Mouse (Mus musculus) forebrain, embryonic 10.5 days (tissue): ENCODE measurements at regions not wholly inside any gene's neighbourhood (a gene's known extent, or its start where the extent isn't known, plus 50 kb on each side); places are given as distances from the start of the nearest gene placed in this dataset.

ENCODE experiments used
- DNase-seq: peaks from one replicate; pipeline ENCODE4 v3.0.0-alpha.2; 2017; ENCODE audit warnings: low spot score; ENCODE audit errors: extremely low spot score
- H3K27ac ChIP-seq: fragments of 300-500 bp; sonication (generic); 2 replicates; pipeline ENCODE4 v1.5.1; 2016; ENCODE audit warnings: mild to moderate bottlenecking
- H3K27me3 ChIP-seq: fragments of 300-500 bp; sonication (generic); 2 replicates; pipeline ENCODE4 v1.6.1; 2016; ENCODE audit warnings: mild to moderate bottlenecking; ENCODE audit not compliant: poor library complexity, severe bottlenecking
- H3K36me3 ChIP-seq: fragments of 300-500 bp; sonication (generic); replicated peaks from 2 replicates; pipeline ENCODE4 v1.6.1; 2016; ENCODE audit warnings: mild to moderate bottlenecking, moderate library complexity
- H3K4me1 ChIP-seq: fragments of 300-500 bp; sonication (generic); 2 replicates; pipeline ENCODE4 v1.6.1; 2016
- H3K4me3 ChIP-seq: fragments of 300-500 bp; sonication (generic); 2 replicates; pipeline ENCODE4 v1.5.1; 2016; ENCODE audit warnings: mild to moderate bottlenecking, moderate library complexity
- H3K9me3 ChIP-seq: fragments of 300-500 bp; sonication (generic); 2 replicates; pipeline ENCODE4 v1.6.1; 2016; ENCODE audit warnings: mild to moderate bottlenecking, moderate library complexity
- WGBS: fragments of 180-500 bp; shearing (Covaris S2); methylation state at CpG from one replicate; pipeline ENCODE4 v1.1.7; 2016; 5-methylcytosine and 5-hydroxymethylcytosine counted together

DNA sequence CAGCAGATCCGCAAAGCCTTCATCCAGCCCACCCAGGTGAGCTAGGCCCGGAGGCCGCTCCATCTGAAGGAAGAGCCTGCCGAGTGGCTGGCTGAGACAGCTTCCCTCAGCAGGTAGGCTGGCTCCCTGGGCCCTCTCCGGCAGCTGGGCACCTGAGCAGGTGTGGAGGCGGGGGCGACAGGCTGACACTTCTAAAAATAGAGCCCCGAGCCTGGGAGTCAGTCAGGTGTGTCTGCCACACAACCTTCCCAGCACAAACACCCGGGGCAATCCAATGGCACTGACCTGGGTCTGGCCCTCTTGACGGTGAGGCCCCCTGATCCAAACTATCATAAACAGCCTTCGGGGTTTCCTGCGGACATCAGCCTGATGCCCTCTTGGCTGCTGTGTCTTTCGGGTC is 58.5 kb downstream of the Zfp36l2 start:
- H3K4me1 ChIP-seq: peaks cover 12% of the 10 kb centered on the region
- 72% methylated on average over 13 of the region's 13 CpGs for WGBS
- peaks cover 4% of the 10 kb centered on the region; the same call in 1 of the 2 replicates for H3K9me3 ChIP-seq
- no peak overlapping the region for H3K4me3 ChIP-seq
- no peaks in the 10 kb centered on the region for H3K36me3 ChIP-seq
- H3K27me3 ChIP-seq: no peaks in the 10 kb centered on the region
- H3K27ac ChIP-seq: no peak overlapping the region
- no peak for DNase-seq

DNA sequence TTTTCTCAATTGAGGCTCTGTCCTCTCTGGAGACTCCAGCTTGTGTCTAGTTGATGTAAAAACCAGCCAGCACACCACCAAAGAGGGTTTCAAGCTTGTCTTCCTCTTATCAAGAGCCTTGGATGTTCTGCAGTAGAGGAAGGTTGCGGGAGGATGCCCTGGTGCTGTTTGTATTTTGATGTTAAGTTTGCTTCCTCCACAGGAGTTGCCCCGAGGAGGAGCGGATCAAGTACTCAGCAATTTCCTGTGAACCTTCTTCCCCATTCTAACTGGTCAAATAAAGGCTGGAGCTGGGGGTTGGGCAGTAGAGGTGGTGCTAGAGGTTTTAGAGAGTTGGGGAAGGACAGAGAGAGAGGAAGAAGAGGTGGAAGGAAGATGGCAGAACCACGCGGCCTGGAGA is 59.5 kb downstream of the Zfp36l2 start:
- H3K27me3 ChIP-seq: no peaks in the 10 kb centered on the region
- WGBS: 88% methylated on average over 5 of the region's 5 CpGs
- H3K4me3 ChIP-seq: no peak overlapping the region
- peaks cover 7% of the 10 kb centered on the region for H3K4me1 ChIP-seq
- DNase-seq: no peak
- no peak overlapping the region for H3K27ac ChIP-seq
- H3K36me3 ChIP-seq: no peaks in the 10 kb centered on the region
- H3K9me3 ChIP-seq: peaks cover 4% of the 10 kb centered on the region; the same call in 1 of the 2 replicates

DNA sequence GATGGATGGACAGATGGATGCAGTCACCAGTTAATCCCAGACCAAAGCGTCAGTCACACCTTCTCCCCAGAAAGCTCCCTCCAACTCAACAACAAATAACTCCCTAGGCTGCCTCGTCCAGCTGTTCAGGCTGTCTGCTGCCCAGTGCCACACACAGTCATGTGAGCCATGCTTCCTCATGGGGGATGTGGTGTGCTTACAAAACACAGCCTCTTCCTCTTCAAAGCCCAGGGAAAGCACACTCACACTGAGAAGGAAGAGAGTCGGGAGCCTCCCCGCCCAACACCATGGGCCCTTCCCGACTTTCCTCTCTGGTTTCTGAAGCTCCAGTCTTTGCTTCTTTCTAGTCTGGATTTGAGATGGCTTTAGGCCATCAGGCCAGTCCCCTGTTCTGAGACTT is 61.6 kb downstream of the Zfp36l2 start:
- no peak for DNase-seq
- H3K4me3 ChIP-seq: no peak overlapping the region
- no peaks in the 10 kb centered on the region for H3K27me3 ChIP-seq
- H3K27ac ChIP-seq: peak overlapping the region; percentile 8; the same call in 1 of the 2 replicates
- H3K4me1 ChIP-seq: peaks cover 16% of the 10 kb centered on the region
- H3K36me3 ChIP-seq: no peaks in the 10 kb centered on the region
- peaks cover 4% of the 10 kb centered on the region; the same call in 1 of the 2 replicates for H3K9me3 ChIP-seq
- 78% methylated on average over 5 of the region's 5 CpGs for WGBS

DNA sequence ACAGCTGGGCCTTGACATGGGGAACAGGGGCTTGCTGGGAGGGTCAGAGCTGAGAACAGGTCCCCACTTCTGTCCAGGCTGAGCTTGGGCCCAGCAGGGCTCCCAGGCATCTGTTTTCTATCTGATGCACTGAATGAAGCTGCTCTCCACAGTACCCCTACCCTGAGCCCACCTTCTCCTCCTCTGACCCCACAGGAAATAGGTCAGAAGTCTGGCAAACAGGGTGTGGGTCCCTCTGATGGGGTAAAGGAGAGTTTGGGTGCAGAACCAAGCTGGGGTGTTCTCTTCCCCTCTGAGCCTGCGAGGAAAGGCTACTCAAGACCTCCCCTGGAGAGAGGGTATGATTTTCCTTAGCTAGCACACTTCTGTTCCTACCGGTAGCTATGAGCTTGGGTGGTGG is 64.6 kb downstream of the Zfp36l2 start:
- no peak overlapping the region for H3K4me3 ChIP-seq
- WGBS: 80% methylated on average over 2 of the region's 2 CpGs
- H3K27ac ChIP-seq: peak overlapping the region; percentile 60
- peaks cover 39% of the 10 kb centered on the region for H3K4me1 ChIP-seq
- no peaks in the 10 kb centered on the region for H3K36me3 ChIP-seq
- no peaks in the 10 kb centered on the region for H3K27me3 ChIP-seq
- peaks cover 4% of the 10 kb centered on the region; the same call in 1 of the 2 replicates for H3K9me3 ChIP-seq
- DNase-seq: no peak

DNA sequence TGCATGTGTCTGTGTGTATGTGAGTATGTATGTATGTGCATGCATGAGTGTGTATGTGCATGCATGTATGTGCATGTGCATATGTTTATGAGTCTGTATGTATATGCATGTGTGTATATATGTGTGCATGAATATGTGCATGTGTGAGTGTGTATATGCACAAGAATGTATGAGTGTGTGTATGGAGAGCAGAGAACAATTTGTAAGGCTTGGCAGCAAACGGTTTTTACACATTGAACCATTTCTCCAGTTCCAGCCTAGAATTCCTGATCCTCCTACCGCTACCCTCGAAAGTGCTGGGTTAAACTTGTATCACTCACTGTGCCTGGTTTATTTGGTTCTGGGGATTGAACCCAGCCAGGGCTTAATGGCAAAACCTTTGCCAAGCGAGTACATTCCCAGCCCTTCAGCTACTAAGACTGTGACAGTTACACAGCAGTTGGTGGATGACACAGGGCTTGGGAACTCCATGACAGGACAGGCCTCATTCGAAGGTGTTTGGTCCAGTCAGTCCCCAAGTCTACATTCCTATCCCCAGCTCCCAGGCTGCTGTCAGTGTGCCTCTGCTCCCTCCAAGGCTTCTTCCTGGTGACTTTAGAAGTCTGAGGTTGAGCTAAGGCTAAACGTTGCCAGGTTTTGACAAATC is 65.1 kb downstream of the Zfp36l2 start:
- H3K9me3 ChIP-seq: peaks cover 4% of the 10 kb centered on the region; the same call in 1 of the 2 replicates
- H3K36me3 ChIP-seq: no peaks in the 10 kb centered on the region
- no peak overlapping the region for H3K4me3 ChIP-seq
- H3K27ac ChIP-seq: peak overlapping the region; percentile 60
- DNase-seq: no peak
- WGBS: 80% methylated on average over 6 of the region's 6 CpGs
- peaks cover 45% of the 10 kb centered on the region for H3K4me1 ChIP-seq
- no peaks in the 10 kb centered on the region for H3K27me3 ChIP-seq

DNA sequence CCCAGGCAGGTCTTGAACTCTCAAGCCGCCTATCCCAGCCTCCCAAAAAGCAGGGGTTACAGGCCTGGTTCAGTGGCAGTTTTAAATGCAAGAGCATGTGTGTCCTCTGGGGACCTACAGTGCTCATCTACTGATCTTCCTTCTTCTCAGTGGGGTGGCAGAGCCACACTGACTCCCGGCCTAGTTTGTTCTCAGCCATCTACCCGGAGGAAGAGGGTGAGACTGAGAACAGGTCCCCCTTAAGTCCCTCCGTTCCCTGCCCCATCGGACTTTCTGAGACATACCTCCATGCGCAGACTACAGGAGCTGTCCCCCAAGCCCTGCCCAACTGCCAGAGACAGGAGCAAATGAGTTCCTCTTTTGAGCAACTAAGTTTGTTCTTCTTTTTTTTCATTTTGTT is 66.5 kb downstream of the Zfp36l2 start:
- no peak for DNase-seq
- peaks cover 45% of the 10 kb centered on the region for H3K4me1 ChIP-seq
- no peak overlapping the region for H3K4me3 ChIP-seq
- no peaks in the 10 kb centered on the region for H3K36me3 ChIP-seq
- H3K27me3 ChIP-seq: no peaks in the 10 kb centered on the region
- H3K27ac ChIP-seq: peak overlapping the region; percentile 51; the same call in 1 of the 2 replicates
- no peaks in the 10 kb centered on the region for H3K9me3 ChIP-seq
- WGBS: 75% methylated on average over 6 of the region's 6 CpGs

DNA sequence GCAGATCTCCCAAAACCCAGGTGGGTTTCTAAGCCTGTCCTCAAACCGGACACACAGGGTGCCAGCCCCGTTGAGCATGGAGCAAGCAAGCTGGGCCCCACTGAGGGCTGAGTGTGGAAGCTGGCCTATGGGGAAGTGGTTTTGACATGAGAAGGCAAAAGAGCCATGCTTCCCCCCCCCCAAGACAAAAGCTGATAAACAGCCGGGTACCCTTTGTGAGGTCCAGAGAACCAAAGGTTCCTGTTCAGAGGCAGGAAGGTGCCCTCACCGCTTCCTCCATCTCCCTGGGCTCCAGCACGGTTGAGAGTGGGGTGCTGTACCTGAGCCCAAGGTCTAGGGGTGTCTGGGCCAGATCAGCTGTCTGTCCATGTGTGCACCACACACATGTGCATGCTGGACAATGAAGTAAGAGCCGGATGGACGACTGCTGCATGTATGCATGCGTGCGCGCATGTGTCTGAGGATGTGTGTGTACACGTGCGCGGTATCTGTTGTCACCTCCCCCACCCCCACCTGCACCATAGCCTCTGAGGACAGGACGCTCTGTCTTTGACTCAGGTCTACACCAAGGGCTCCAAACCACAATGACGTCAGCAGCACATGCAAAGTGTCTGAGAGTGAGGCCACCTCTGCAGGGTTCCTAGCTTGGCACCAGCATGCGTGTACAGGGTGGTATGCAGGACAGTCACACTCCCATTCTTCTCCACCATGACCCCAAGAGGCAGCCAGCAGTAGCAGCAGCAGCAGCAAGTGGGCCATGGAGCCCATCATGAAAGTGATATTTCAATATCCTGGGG is 68.3 kb downstream of the Zfp36l2 start:
- WGBS: 91% methylated on average over 16 of the region's 16 CpGs
- DNase-seq: no peak
- peak overlapping the region; percentile 65 for H3K27ac ChIP-seq

DNA sequence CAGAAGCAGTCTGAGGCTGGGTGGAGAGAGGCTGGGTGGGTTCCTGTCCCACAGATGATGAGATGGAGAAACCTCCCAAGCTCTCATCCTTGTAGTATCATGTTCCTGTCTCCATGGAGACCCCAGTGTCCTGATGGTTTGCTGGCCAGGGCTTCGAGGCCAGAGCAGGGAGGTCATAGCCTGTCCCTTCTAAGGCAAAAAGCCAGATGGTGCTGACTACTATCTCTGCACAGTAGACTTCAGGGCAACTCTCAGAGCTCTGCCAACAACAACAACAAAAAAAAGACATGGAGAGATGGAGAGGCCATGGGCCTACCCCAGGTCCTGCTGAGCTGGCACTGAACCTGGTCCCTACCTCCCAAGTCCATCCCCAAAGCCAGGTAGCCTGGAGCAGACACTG is 69.0 kb downstream of the Zfp36l2 start:
- peaks cover 63% of the 10 kb centered on the region for H3K4me1 ChIP-seq
- no peak overlapping the region for H3K4me3 ChIP-seq
- no peak for DNase-seq
- H3K9me3 ChIP-seq: no peaks in the 10 kb centered on the region
- WGBS: 71% methylated on average over 1 of the region's 1 CpGs
- peak overlapping the region; percentile 65 for H3K27ac ChIP-seq
- peaks cover 17% of the 10 kb centered on the region; the same call in 1 of the 2 replicates for H3K27me3 ChIP-seq
- H3K36me3 ChIP-seq: no peaks in the 10 kb centered on the region

More for the DNA sequence above, 68.3 kb downstream of the Zfp36l2 start:
- Histone ChIP-seq H3K4me1 (peaks cover 56% of the 10 kb centered on the region), H3K27me3 (peaks cover 16% of the 10 kb centered on the region; the same call in 1 of the 2 replicates), H3K36me3 (no peaks in the 10 kb centered on the region), H3K9me3 (no peaks in the 10 kb centered on the region), H3K4me3 (no peak overlapping the region)

DNA sequence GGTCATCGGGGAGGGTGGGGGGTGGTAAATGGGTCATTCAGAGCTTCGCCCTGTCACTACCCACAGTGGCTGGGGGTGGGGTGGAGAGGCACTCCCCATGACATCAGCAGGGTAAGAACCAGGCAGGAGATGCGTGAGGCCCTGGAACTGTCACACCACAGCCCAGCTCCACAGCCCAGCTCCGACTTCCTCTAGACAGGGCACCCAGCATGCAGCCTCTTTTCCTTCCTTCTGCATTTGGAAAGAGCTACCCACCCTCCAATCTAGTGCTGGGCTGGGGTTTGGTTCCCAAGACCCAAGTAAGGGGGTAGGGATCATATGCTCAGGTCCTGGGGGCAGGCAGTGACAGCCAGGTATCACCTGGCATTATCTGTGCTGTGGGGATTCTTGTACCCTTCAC is 69.5 kb downstream of the Zfp36l2 start:
- H3K36me3 ChIP-seq: no peaks in the 10 kb centered on the region
- H3K27me3 ChIP-seq: peaks cover 17% of the 10 kb centered on the region; the same call in 1 of the 2 replicates
- DNase-seq: no peak
- peak overlapping the region; percentile 65; the same call in 1 of the 2 replicates for H3K27ac ChIP-seq
- WGBS: 90% methylated on average over 4 of the region's 4 CpGs
- H3K9me3 ChIP-seq: no peaks in the 10 kb centered on the region
- no peak overlapping the region for H3K4me3 ChIP-seq
- H3K4me1 ChIP-seq: peaks cover 67% of the 10 kb centered on the region

DNA sequence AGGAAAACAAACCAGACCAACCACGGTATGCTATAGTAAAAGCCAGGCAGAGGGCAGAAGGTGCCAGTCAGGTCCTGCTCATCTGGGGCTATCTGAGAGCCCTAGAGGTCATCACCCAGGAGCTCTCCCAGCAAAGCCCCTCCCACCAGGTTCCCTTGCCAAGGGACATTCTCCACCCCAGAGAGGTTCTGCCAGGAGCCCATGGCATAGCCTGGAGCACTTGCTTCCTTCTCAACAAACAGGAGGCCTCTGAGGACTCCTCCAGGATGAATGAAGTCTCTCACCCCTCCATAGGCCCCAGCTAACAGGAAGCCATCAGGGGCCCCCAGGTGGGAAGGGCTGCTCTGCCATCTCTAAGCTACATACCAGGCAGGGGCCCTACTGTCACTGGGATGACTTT is 70.0 kb downstream of the Zfp36l2 start:
- Histone ChIP-seq H3K9me3 (no peaks in the 10 kb centered on the region), H3K27me3 (peaks cover 17% of the 10 kb centered on the region; the same call in 1 of the 2 replicates), H3K4me3 (no peak overlapping the region), H3K4me1 (peaks cover 62% of the 10 kb centered on the region), H3K27ac (peak overlapping the region; percentile 65; the same call in 1 of the 2 replicates), H3K36me3 (no peaks in the 10 kb centered on the region)
- 88% methylated on average over 1 of the region's 1 CpGs for WGBS
- no peak for DNase-seq

DNA sequence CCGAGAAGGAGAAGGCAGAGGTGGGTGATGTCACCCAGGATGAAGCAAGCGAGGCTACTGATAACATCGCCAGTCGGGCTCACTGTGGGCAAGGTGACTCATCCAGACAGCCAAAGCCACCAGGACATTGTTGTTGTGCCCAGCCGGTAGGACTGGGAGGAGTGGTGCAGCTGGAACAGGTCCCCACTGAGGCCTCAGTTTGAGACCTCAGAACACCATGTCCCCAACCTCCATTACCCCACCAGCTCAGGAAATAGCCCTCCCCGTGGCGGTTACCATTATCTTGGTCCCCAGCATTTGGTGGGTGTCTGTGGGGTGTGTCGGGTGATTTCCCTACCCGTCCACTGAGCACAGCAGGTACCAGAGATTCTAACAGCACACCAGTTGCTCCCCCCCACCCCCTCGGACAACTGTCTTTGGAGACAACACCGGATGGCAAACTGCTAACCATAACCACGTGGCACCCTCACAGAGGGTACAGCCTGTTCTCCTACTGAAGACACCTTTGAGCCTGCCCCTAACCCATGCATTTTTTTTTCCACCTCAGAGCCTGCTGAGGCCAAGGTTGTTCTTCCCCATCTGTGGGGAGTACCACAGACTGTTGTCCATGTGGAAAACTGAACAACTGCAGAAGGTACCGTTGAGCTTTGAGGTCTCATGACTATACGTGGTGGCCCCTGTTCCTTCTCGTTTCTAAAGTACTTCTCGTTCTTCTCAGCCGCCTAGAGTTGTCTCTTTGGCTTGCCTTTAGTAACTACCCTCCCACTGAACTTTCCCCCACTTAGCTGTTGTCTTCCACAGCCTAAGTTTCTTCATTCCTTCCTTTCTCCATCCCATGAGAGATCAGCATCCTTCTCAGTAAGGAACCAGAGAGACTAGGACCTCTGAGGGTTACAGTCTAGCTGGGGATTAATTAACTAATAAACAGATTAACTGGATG is 71.1 kb downstream of the Zfp36l2 start:
- no peaks in the 10 kb centered on the region for H3K9me3 ChIP-seq
- 89% methylated on average over 17 of the region's 17 CpGs for WGBS
- peaks cover 17% of the 10 kb centered on the region; the same call in 1 of the 2 replicates for H3K27me3 ChIP-seq
- no peak for DNase-seq
- no peak overlapping the region for H3K4me3 ChIP-seq
- H3K36me3 ChIP-seq: no peaks in the 10 kb centered on the region
- H3K27ac ChIP-seq: peak overlapping the region; percentile 35
- peaks cover 72% of the 10 kb centered on the region for H3K4me1 ChIP-seq

DNA sequence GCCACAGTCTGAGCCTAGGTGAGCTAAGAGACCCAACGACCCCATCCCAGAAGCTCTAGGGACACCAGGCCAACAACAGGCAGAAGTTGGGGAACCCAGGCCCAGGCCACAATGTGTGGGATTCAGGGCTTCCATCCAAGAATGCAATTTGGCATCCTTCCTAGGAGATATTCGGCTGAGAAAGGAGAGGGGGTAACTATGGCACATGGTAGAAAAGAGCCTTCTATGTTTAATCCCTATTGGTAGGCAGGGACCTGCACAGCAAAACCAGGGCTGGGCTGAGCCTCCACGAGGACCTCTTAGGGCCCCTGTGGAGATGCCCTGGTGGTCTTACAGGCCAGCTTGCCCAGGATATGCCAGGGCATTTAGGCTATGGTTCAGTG is 71.8 kb downstream of the Zfp36l2 start:
- peaks cover 70% of the 10 kb centered on the region for H3K4me1 ChIP-seq

More for the DNA sequence above, 71.8 kb downstream of the Zfp36l2 start:
- H3K9me3 ChIP-seq: no peaks in the 10 kb centered on the region
- no peak for DNase-seq
- no peak overlapping the region for H3K4me3 ChIP-seq
- peaks cover 17% of the 10 kb centered on the region; the same call in 1 of the 2 replicates for H3K27me3 ChIP-seq
- no peaks in the 10 kb centered on the region for H3K36me3 ChIP-seq
- H3K27ac ChIP-seq: peak overlapping the region; percentile 35
- 87% methylated on average over 3 of the region's 3 CpGs for WGBS
